Mouse (Mus musculus): Measurements from ENCODE around the gene Tubb2a.
A peak's percentile ranks its signal among the peaks of the same experiment; 100 is the strongest.

The Tubb2a gene

DNA sequence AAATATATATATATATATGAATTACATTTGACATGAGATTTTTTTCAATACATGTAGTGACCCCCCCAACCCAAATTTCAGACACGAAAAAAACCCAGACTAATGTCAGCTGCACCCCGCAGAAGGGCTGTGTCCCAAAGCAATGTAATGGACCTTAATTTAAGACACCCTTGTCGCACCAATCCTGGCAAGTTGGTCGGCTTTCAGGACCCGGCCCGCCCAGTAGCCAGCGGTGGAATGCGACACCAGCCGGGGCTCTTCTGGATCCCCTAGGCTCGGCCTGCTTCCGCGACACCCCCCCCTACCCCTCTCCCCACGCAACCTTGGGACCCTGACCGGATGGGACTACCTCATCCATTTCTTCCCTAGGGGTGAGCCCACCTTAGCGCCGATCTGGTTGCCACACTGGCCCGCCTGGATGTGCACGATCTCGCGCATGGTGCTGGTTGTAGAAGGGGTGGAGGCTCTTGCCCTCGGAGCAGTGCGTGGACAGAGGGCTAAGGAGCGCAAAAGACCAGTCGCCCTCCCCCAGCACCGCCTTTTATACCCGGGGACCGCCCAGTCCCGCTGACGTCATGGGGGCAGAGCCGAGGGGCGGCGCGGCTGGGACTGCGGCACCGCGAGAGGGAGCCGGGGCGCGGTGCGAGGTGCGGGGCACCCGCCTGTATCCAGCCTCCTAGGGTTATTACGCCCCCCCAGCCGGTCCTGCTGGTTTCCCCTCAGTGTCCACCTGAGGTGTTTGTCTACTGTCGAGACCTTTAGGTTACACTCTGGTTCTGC, at the start of gene Tubb2a:
Gene Tubb2a (minus strand): TSS at position 516 of the 780 bp plus-strand sequence.
- DNase-seq (ENCODE audit: low read depth, low spot score) = peak; percentile 94

DNA sequence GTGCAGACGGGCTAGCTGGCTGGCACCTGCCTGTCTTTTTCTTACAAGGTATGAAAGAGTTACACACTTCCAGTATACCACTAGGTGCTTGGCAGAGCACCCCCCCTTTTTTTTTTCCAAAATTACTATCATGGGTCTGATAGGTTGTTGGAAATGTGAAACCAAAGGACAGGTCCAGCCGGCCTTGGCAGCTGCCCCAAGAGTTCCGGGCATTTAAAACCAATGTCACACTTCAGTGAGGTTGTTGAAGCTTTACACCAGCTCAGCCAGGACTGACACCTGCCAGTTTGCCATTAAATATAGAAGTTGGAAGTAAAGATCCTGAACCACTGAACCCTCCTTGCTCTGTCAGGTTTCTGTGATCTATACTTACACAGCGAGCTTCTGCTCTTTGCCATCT, 47.9 kb upstream of the Tubb2a start:
- DNase-seq (ENCODE audit: low read depth, low spot score) = no peak

DNA sequence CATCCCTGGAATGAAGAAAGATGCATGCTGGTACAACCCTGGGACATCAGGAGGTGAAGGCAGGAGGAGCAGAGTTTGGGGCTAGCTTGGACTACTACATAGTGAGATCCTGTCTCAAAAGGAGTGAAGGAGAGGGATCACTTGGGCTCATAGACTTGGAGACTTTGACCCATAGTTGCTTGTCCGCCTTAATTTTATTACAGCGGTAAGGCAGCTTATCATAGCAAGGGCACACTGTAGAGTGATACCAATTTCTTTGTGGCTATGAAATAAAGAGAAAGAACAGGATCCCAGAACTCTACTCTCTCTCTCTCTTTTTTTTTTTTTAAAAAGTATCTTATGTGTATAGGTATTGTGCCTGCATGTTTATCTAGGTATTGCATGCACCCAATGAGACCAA, 42.7 kb upstream of the Tubb2a start:
- no peak for DNase-seq (ENCODE audit: low read depth, low spot score)

DNA sequence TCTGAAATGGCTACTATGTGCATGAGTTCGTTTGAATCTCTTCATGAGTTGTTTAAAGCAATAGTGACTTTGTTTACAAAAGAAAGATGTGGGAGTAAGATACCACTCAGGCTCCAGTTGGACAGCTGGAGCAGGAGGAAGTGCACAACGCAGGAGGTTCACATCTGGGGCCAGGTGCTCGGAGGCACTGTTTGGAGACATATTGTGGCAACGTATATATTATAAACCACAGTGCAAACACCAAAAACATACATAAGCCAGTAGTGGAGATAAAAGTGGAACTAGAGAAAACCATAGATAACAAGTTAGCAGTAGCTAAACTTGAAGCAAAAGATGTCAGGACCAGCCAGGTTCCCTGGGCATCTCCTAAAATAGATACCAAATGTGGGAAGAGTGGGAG, 41.6 kb upstream of the Tubb2a start:
- DNase-seq (ENCODE audit: low read depth, low spot score) = no peak

DNA sequence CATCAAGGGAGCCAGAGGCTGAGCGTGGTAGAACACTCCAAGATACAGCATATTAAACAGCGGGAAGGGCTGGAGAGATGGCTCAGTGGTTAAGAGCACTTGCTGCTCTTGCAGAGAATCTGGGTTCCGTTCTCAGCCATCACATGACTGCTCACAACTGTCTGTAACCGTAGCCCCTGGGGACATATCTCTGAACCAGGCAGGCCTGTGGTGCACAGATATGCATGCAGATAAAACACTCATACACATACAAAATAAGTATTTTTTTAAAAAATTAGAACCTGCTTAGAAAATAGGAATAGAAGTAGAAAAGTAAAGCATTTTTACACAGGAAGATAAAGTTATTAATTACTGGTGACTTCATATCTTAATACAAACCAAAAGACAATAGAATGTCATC, 41.0 kb upstream of the Tubb2a start:
- DNase-seq (ENCODE audit: low read depth, low spot score) = no peak

DNA sequence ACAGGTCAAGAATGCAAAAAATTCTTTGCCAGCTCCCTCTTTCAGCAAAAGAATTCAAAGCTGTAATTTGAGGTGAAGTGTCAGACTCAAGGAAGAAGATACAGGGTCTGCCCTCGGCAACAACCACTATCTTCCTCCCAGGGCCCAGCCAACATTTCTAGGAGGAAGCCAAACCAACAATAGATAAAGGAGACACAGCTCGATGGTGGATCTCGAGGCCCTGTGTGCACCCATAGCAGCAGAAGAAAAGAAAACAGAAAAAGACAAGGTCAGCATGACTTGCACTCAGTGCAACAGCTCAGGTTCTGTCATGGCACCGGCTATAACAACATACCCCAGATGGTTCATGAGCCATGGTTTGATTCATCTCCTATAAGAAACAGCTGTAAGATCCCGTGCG, 38.7 kb upstream of the Tubb2a start:
- no peak for DNase-seq (ENCODE audit: low read depth, low spot score)

DNA sequence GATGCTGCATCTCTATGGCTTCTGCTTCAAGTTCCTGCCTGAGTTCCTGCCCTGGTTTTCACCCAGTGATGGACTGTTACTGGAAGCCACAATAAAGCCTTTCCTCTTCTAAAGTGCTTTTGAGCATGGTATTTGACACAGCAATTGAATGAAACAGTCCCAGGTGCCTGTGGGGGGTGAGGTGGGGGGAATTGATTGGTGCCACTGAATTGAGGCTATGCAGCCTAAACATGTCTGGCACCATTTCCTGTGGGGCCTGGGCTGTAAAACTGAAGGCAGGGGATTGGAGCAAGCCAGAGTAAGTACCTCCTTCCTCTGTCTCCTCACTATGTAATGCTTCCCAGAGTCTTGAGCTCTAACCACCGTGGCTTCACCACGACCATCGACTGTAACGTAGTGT, 36.8 kb upstream of the Tubb2a start:
- DNase-seq (ENCODE audit: low read depth, low spot score) = peak; percentile 20

DNA sequence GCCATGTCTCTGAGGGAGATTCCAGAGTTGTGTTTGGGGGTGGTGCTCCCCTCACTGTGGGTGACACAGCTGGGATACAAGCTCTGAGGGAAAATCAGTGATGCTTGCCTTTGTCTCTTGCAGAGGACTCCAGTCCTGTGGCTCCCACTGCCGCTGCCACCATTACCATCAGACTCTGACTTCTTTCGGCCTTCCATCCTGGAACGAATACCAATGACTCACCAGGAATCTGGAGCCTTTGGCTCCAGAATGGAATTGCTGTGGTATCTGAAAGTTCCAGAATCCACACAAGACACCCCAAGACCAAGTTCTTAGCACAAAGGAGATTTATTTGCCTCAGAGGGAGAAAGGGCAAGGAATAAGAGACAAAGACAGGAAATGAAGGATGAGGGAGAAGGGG, 35.3 kb upstream of the Tubb2a start:
- no peak for DNase-seq (ENCODE audit: low read depth, low spot score)

DNA sequence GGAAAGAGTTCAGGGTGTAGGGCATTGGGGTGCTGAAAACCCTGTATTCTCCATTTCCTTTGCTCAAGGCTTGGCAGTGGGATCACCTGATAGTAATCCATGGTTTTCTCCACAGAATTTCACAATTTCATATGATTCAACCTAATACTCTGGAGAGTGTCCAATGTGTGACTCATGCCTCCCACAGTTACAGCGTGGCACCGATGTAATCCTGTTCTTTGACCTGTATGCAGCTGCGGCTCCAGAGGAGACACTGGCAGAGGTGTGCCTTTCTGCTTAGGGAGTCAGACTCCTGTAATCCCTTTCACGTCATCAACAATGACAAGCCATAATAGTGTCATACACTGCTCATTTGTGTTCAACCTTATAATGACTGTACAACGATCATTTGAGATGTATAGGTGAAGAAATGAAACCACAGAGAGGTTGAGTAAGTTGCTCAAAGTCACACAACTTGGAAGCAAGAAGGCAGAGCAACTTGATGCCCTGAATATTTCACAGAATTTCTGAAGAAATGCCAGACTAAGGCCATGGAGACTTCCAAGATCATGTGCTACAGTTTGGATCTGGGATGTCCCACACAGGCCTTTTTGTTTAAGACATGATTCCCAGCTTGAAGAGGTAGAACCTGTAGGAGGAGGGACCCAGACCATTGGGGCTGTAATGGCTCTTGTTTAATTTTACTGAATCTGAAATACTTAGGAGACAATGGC, 34.7 kb upstream of the Tubb2a start:
- no peak for DNase-seq (ENCODE audit: low read depth, low spot score)

DNA sequence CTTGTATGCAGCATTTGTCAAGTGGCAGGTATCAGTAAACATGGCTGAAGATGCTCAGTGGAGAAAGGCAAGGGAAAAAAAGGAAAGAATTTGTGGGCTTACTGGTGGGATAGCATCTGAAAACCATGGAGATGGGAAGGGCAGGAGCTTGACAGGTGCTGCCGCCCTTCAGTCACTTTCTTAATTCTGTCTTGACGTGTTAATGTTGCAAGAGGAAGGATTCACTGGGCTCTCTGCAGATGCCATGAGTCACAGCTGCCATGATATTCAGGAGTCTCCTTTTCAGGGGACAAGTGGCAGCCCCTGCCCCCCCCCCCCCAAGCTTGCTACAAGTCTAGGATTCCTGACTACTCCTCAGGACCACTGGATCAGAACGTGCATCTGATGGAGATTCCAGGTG, 34.1 kb upstream of the Tubb2a start:
- DNase-seq (ENCODE audit: low read depth, low spot score) = no peak

DNA sequence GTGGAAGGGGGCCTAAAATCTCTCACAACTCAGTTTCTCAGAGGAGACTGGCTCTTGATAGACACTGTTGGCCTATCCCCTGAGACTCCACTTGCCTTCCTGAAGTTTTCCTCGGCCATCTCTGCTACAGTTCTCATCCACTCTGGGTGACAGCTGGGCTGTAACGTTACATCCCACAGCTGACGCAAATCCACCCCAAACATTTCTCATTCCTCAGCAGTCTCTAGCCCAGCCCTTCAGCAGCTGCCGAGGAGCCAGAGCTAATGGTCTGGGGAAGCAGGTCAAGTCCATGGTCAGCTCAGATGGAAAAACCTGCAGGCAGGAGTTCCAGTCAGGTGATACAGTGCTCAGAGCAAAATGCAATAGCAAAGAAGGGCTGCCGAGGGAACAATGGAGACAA, 33.2 kb upstream of the Tubb2a start:
- DNase-seq (ENCODE audit: low read depth, low spot score) = no peak

DNA sequence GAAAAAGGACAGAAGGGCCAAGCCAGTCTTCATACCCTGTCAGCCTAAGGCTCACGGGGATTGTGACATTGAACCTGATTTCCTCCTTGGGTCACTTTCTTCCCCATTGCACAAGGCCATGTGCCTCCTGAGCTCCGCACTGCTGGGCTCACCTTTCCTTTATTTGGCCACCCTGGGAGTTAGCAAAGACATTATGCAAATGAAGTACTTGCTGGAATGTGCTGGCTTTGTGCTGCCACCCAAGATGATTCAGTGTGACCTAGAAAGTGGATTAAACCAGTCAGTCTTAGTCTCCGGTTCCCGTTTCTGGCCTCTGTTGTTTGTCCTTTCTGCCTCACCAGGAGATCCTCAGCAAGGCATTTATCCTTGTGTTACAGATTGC, 31.9 kb upstream of the Tubb2a start:
- no peak for DNase-seq (ENCODE audit: low read depth, low spot score)

DNA sequence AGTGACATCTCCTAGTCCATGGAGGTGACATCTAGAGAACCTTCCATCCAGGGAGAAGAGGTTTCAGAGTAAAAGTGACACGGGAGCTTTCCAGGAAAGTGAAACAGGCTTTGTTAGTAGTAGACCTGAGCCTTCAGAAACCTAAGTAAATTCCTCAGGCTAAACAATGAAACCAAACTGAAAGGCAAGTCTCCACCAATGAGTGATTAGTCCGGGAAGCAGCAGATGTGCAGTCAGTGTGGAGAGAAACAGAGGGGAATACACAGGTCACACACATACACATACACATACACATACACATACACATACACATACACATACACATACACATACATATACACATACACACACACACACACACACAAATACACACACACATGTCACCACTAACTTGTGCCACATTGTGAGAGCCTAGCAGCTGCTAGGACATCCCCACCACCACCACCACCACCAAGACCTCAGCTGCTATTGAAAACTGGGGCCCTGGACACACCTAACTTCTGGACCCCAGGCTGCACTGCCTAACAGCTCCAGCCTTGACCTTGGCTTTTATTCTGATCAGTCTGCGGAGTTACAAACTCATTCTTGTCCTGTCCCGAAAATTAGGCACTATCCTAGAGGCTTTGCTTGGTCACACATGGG, 31.3 kb upstream of the Tubb2a start:
- DNase-seq (ENCODE audit: low read depth, low spot score) = no peak

DNA sequence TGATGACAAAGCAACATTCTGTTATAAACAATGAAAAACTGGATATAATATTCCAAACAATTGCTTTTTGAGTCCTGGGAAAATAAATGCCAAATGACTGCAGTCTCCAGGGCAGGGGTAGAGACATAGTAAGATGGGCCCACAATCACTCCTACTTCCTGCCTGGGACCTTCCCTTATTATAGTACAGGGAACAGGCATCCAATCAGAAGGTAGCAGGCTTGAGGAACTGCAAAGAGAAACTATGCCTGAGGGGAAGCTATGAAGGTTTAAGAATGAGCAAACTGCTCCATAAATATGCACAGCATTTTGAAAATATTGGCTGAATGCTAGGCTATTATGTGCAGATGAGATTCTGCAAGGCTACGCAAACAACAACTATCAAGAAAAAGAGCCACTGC, 29.2 kb upstream of the Tubb2a start:
- no peak for DNase-seq (ENCODE audit: low read depth, low spot score)

DNA sequence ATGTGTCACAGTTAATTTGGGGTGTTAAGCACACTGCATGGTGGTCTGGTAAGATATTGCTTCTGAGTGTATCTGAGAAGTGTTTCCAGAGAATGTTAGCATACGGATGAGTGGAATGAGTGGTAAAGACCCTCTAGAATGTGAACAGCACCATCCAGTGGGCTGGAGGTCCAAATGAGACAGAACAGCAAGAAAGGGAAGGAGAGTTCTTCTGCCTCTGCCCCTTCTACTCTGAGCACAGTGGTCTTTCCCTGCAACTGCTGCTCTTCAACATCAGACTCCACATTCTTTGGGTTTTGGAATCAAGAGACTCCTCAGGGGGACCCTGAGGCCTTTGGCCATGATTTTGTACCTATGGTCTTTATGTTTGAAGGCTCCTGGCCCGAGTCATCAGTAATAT, 28.4 kb upstream of the Tubb2a start:
- DNase-seq (ENCODE audit: low read depth, low spot score) = no peak

DNA sequence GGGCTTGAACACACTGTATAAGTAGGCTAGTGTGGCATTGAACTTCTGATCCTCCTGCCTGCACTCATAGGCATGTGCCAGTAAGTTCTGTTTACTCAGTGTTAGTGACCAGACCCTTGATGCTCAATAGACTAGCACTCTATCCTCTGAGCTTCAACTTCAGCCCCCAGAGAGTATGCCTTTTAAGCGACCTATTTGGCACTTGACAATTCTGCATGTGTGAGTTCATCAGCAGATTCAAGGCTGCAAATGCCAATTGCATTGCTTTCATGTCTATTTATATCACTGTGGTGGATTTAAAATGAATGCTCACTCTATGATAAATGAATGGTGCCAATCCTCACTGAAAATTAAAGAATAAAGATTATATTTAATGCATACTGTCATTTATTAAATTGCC, 27.6 kb upstream of the Tubb2a start:
- DNase-seq (ENCODE audit: low read depth, low spot score) = no peak

DNA sequence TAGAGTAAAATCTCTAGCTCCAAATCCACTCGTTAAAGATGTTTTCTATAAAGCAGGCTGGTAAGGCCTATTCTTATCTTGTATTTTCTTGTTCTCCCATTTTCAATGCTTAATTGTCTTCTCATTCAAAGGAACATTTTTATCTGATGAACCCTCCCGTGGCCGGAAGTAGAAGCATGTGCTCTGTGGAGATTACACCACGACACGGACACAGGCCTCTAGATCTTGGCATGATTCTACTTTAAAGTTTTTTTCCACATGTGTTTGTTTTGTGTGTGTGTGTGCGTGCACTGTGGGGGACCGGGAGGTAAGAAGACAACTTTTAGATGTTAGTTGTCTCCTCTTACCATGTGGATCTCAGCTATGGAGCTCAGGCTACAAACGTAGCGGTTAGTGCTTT, 24.1 kb upstream of the Tubb2a start:
- DNase-seq (ENCODE audit: low read depth, low spot score) = no peak

DNA sequence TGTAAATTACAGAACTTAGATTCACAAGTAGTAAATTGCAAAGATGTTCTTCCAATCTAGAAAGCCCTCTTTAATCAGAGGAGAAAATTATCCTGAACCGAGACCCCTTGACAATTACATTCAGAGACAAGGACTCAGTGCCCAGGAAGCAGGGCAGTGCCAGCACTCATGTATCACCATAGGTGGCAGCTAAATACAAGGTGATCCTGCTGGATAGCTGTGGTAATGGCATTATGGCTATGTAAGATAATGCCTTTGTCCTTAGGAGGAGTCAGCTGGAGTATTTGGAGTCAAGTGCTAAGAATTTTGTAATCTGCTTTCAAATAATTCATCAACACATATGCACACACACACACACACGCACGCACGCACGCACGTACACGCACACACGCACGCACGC, 23.4 kb upstream of the Tubb2a start:
- no peak for DNase-seq (ENCODE audit: low read depth, low spot score)

DNA sequence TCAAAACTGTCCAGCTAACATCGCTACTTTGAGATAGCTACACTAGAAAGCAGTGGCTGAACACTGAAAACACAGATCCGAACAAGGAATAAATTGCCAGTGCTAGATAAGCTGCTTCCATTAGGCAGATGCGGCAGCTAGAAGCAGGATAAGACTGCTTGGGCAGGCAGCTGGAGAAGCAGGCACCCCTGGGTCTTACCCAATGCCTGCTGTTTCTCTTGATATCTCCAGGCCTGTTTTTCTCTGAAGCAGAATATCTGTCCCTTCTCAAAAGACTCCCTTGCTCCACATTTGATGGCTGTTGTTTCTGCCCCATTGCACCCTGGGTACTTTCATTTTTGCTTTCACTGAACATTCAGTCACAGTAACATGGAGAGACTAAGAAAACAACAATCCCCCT, 22.9 kb upstream of the Tubb2a start:
- no peak for DNase-seq (ENCODE audit: low read depth, low spot score)

DNA sequence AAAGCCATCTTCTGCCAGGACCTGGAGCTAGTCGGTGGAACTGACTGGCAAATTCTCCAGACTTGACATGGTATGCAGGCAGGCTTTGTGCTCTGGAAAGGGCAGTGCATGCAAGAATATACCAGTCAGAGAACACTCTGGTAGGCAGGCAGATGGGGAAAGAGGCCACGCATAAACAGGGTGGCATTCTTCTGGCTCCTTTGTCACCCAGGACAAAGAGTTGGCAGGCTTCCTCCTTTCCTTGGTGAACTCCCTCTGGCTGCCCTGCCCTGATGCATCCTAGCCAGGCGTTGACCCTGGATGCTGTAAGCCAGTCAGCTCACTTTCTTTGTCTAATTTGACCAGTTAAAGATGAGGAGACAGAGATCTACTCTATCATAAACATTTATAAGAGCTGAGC, 19.3 kb upstream of the Tubb2a start:
- no peak for DNase-seq (ENCODE audit: low read depth, low spot score)

DNA sequence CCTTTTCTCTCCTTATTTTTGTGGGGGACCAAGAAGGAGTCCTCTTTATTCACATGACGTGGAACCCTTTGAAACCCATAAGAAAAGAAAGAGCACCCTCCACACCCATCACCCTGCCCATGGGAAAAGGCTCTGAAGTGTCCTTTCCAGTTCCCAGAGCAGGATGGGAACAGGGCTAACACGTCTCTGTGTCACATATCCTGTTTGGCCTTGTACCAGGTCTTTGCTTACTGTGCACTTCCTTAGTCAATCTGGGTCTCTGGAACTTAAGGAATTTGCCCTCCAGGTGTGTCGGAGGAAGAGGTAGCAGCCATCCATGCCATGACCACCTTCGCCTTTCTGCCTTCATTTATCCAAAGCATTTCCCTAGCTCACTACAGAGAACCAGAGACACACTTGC, 18.6 kb upstream of the Tubb2a start:
- no peak for DNase-seq (ENCODE audit: low read depth, low spot score)

DNA sequence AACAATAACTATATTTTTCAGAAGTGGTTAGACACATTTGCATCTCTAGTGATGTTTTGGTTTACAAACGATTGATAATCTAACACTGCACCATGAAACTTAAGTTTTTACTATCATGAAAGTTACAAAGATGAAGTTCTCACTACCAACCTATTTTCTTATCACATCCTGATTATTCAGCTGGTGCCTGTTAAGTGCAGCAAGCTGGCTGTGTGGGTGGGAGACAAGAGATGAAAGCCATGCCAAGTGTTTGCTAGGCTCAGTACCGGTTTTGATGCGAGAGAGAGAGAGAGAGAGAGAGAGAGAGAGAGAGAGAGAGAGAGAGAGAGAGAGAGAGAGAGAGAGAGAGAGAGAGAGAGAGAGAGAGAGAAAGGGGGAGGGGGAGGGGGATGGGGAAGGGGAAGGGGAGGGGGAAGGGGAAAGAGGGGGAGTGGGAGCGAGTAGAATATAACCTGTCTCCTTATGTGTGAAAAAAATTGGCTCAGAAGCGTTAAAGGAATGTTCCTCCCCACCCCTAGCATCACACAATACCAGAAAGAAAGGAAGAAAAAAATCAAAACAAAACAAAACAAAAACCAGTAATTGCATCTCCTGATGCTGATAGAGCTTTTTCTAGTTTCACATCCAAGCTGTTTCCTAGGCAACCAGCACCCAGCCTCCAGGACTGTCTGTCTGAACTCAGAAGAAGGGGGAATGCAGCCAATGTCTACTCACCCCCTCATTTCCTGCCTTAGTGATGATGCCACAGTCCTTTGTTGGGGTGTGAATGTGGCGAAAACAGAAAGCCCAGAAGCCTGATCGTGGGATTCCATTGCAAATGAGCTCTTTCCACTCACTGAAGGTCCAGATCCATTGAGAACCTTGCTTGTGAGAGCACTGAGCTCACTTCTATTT, 18.0 kb upstream of the Tubb2a start:
- DNase-seq (ENCODE audit: low read depth, low spot score) = peak; percentile 73

Measured in CD4-positive, CD25-positive, alpha-beta regulatory T cell, adult 2 months (primary cell).